Mouse (Mus musculus): ENCODE results near the gene Pnpla2.
A peak's percentile ranks its signal among the peaks of the same experiment; 100 is the strongest.
"Not testable (repeated sequence)": the region's sequence is repeated elsewhere in the genome, so short reads cannot be mapped to it uniquely, and the experiment has no call there.

Pnpla2 gene

DNA sequence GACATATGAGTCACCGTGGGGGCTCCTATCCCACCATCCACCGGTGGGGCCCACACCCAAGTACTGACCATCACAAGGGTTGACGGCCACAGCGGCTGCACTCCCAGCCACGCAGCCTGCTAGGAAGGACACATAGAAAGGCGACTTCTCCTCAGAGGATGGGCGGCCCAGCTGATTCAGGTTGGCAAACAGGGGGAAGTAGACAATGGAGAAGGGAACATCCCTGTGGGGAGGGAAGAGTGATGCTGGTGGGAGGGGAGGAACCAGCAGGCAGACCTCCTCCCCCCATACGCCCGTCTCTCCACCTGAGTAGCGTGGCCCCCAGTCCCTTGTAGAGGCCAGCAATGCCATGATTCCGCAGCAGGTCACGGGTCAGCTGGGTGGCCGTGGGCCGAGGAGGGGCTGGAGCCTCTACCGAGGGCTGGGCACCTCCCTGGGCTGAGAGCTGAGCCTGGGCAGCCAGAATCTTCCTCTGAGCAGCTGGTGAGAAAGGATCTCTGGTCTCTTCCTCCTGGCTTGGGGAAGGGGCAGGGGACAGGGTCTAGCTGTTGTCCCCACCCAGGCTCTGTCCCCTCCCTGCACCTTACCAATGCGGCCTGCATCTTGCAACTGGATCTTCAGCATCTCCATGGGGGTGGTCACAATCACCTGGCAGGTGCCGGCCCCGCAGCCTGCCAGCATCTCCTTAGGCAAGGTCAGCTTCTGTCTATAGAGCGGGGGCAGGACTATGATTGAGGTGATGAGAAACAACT is 23.4 kb upstream of the Pnpla2 start:
- DNase-seq (ENCODE audit: extremely low read depth, low read depth), result no peak

DNA sequence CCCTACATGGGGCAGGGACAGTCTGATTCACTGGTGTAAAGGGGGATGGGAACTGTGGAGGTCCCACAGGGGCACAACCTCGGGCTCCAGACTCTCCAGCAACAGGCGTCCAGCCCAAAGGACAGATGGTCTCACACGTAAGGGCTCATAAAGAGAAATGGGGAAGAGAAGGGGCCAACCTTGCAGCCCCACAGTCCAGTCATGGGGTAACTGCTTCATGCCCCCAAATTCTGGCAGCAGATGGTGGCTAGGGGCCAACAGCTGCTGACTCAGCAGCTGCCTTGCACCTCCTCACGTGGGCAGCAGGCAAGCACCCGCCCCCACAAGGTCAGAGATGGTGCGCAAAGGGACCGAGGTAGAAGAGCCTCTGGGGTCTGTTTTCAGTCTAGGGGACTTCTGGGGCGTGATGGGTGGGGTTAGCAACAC is 22.8 kb upstream of the Pnpla2 start:
- DNase-seq (ENCODE audit: extremely low read depth, low read depth), result no peak

DNA sequence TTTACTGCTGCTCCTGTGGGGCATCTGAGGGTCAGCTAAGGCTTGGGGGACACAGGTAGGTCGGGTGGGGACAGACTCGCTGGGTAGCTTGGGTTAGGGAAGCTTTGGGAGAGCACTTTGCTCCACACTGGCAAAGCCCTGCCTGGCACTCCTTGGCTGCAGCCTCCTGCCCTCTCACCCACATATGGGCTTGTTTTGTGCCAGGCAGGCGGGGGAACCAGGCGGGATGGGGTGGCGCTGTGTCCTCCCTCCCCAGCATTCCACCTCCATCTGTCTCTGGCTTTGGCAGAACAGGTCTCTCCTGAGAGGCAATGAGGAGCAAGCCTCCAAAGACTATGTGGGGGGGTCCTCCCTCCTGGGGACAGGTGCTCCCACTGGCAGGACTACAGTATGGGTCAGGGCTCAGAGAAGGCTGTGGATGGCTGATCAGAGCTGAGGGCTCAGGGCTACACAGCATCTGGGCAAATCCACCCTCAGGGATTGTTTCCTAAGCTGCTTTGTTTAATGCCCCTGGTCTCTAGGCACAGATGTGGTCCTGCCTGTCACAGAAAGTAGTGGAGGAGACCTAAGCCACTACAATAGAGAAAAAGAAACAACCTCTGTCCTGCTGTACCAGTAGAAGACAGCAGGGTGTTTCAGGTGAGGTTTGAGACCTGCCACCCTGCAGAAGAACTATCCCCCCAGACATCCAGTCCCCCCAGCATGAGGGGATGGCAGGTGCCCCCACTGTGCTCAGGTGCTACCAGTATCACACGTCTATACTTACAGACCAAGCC is 22.1 kb upstream of the Pnpla2 start:
- DNase-seq (ENCODE audit: extremely low read depth, low read depth), result no peak

DNA sequence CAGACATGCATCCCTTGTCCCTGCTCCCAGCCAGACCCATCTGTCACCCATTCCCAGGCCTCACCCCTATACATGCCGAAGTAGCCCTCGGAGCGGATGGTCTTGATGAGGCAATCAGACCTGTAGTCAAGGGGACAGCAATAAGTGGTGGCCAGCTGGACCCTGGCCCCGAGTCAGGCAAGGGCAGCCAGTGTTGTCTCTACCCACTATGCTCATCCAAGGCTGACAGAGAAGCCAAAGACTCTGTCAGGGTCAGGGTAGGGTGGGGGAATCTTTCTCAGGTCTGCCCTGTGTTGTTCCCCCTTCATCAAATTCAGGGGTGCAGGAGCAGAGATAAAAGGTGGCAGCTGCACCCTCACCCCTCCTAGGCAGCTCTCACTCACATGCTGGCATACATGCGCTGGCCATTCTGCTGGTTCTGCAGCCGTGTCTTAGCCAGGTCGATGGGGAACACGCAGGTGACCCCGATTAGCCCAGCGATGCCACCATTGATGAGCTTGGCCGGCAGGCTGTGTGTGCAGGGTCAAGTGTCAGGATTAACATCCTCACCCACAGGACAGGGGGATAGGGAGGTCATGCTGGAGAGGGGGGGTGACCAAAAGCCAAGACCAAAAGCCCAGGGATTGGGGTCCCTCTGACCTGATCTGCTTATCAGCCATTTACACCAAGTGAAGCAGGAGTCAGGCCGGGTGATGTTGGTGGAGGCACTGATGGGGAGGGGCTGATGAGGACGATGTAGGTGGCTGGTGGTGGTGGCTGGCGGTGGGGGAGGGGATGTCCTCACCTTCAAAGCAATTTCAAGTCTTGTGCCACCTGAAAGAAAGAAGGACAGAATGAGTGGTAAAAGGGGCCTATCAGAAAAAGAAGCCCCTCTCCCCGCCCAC is 21.2 kb upstream of the Pnpla2 start:
- DNase-seq (ENCODE audit: extremely low read depth, low read depth), result no peak

DNA sequence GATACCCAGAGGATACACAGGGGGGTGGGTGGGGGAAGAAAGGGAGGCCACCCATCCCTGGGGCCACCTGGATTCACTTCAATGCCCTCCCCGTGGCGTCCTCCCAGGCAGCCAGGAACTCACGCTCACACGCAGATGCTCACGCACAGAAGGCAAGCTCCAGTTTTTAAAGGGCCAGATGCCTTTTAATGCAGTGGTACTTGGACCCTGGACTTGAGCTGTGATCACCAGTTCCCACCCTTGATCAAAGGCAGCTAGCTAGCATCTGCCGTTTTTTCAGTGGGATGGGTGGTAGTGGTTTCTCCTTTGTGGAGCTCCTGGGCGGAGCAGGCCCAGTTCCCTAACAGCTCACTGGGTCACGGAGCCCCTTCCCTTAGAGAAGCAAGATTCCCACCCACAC is 20.5 kb upstream of the Pnpla2 start:
- DNase-seq (ENCODE audit: extremely low read depth, low read depth), result no peak

DNA sequence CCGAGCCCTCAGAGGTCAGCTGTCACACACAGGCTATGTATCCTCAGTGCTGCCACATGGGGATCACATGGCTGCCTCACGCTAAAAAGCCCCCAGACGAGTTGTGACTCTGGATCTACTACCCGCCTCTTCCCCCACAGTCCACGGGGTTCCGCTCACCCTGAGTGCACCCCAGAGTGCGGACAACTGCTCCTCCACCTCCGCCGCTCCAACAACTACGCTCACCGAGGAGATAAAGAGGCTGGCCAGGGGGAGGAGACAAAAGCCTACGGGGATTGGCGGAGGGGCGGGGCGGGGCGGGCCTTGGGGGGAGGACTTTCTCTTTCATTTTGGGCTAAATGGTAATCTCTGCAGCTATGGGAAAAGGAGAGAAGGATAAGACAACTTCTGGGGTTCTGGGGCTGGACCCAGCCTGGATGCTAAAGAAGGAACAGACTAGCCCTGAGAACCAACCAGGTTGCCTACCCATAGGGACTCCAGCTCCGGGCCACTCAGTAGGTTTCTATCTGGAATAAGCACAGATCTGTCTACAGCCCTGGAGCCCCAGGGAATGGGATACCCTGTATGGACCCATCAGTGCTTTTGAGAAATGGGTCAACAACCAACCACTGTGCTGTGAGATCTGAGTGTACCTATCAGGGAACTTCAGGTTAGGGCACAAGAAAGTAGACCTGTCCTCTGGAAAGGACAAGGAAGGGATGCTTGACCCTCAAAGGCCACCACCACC is 19.7 kb upstream of the Pnpla2 start:
- DNase-seq (ENCODE audit: extremely low read depth, low read depth), result no peak

DNA sequence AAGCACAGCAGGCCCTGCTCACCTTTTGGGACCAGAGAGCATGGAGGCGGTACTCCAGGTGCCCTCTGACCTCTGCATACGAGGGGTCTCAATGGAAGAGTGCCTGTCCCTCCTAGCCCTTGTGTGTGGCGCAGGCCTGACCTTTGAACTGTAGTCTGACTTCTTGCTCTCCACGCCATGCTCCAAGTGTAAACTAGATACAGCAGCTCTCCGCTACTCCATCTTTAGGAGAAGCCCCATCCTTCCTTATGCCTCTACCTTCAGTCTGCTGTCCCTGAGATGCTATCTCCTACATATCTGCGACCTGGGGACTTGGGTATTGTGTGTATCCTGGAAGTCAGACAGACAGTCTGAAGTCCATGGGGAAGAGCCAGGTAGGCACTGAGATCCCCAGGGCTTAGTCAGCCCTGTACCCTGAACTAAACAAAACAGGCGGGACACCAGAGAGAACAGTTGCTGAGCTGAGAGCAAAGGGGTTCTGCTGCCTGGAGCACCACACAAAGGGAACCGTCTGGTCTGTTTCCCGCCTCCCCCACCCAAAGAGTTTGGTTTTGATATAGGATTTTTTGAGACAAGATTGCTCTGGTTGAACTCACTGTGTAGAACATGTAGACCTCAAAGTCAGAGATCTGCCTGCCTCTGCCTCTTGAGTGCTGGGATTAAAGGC is 19.0 kb upstream of the Pnpla2 start:
- no peak for DNase-seq (ENCODE audit: extremely low read depth, low read depth)

DNA sequence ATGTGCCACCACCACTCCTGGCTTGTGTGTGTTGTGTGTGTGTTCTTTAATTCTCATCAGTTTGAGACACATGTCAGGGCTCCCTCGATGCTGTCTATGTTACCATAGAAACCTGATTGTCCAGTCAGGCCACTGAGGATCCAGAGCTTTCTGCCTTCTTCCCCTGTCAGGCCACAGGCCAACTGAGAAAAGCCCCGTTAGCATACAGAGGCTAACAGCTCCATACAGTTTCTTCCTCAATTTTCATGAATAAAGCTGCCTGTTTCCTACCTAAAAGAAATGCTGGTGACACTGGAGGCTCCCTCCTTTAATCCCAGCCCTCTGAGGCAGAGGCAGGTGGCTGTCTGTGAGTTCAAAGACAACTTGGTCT is 18.5 kb upstream of the Pnpla2 start:
- DNase-seq (ENCODE audit: extremely low read depth, low read depth), result no peak

DNA sequence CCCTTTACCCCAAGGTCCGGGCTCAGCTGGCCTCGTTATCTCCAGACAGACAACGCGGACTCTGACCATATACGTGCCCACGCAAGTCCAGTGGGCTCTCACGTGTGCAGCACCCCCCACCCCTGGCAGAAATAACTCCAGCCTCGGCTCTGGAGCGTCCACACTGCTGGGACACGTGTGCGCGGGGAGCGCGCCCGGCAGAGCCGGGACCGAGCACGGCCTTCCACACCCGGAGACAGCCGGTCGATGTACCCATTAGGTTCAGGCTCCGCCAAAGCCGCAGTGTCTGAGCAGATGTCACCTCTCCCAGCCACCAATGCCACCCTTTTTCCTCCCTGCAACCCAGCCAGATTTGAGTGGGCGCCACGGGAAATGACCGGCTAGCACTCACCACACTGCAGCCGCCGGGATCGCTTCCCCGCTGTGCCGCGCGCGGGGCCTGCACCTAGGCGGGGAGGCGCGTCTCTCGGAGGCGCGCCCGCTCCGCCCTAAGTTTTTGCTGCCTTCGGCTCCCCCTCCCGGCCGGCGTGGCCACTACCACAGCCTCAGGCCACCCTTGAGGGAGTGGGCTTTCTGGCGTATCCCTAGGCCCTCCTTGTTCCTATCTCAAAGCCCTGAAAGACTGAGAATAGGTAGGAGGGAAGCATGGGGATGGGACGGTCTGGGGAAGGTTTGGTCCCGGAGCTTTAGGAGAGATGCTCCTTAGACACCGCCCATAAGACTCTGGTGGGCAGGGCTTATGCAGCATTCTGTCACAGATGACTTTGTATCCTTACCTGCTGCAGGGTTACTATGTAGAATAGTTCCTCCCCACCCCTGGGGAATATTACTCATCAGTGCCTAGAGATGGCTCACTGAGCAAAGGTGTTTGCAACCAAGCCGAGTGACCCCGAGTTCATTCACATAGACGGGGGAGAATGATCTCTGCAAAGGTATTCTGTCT is 17.5 kb upstream of the Pnpla2 start, which contains the start of gene Slc25a22:
Slc25a22 (minus strand) TSS at position 715 of the 943 bp plus-strand sequence.
- DNase-seq (ENCODE audit: extremely low read depth, low read depth), result no peak

DNA sequence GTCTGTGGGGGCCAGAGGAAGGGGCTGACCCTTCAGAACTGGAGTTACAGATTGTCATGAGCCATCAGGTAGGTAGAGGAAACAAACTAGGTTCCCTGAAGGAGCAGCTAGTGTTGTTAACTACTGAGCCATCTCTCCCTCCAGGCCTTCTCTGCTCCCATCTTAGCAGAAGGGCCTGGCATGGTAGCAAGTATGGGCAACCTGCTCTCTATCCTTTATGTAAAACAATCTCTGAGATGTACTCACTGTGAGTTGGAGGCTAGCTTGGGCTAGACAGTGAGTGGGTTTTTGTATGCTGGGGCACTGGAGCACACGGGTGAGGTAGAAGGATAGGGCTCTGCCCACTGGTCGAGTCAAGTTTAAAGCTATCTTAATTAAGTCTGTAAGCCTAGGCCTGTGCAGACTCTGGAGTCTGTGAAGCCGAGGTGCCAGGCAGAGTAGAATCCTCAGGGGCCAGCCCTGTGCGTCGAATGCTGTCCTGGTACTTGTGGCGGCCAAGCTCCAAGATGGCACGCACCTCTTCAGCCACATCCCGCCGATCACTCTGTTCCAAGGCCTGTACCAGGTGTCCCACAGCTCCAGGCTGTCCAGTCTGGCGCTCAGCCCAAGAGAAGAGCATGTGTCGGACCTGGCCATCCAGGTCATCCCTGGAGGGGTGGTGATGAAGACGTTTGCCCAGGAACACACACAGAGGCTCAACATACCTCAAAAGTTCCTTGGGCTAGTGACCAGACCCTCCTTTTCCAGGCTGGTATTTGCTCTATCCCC is 16.6 kb upstream of the Pnpla2 start:
- DNase-seq (ENCODE audit: extremely low read depth, low read depth), result no peak

DNA sequence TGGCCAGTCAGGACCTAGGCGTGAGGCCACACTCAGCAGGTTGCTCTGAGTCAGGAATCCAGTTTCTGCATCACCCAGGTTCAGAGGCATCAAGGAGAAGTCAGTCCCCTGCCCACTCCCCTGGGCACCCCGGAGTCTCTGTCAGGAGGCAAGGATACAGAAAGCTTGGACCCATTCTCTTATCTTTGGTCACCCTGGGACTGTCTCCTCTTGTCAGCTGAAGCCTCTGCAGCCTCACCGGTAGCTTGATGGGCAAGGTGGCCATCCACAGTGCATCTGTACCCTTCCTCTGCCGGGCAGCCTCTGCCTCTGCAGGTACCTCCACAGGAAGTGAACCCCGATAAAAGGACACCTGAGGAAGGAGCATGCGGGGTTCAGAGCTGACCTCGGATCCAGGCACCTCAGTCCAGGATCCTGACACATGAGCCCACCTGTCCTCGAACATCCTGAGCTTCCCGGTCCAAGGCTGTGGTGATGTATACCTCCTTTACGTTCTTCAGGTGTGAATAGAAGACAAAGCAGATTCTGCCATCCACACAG is 15.8 kb upstream of the Pnpla2 start:
- no peak for DNase-seq (ENCODE audit: extremely low read depth, low read depth)

DNA sequence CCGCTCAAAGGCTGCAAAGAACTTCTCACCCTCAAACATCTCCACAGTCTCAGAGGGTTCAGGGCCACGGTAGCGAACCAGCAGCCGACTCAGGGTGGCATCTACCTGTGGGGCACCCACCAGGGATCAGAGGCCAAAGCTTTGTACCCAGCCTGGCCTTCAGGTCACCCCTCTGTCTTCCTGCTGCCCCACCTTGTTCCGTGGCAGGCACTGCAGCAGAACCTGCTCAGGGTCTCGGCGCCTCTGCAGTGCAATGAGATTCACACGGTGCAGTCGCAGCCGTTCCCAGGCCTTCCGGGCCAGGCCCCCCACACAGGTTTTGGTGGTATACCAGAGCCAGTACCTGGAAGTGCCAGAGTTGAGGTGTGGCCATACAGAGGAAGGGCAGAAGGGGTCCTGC is 15.2 kb upstream of the Pnpla2 start:
- no peak for DNase-seq (ENCODE audit: extremely low read depth, low read depth)

DNA sequence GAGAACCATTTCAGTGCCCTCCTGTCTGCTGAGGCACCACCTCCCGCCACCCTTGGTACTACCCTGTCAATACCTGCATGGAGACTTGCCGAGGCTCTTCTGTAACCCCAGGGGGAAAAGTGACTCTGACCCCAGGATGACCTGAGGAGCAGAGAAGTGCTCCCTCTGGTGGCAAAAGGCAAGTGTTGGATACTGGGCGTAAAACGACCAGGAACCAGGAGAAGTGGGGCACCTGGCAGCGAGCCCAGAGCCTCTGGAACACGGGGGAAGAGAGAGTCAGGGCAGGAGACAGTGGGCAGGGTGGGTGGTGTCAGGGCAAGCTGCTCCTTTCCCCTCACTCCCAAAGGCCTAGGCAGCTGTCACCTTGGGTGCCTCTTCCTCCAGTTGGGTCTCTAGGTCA is 14.4 kb upstream of the Pnpla2 start:
- DNase-seq (ENCODE audit: extremely low read depth, low read depth), result no peak

DNA sequence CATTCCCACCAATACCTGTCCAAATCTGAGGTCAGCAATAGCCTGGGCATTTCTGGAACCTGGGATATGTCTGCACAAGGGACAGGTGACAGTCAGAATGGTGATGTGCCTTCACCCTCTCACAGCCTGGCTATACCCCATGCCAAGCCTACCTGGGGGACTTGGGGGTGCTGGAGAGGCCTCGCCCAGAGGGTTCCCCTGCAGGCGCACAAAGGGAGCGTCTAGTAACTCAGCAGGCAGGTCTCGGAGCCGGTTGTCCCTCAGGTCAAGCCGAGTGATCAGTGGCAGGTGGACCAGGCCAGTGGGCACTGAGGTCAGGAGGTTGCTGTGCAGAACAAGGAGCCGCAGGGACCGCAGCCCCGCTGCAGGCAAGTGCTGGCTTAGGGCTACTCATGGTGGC is 13.5 kb upstream of the Pnpla2 start:
- no peak for DNase-seq (ENCODE audit: extremely low read depth, low read depth)

DNA sequence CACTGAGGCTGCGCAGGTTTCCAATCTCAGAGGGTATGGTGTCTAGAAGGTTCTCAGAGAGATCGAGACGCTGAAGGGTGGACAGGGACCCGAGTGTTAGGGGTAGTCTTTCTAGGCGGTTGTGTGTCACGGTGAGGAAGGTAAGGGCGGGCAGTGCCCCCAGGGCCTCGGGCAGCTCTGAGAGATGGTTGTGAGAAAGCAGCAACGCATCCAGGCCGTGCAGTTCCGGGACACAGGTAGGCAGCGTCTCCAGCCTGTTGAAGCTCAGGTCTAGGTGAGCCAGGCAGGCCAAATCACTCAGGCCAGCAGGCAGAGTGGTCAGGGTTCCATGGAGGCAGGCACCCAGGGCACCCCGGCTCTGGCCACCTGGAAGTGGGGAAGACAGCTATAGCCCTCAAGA is 12.8 kb upstream of the Pnpla2 start:
- no peak for DNase-seq (ENCODE audit: extremely low read depth, low read depth)

DNA sequence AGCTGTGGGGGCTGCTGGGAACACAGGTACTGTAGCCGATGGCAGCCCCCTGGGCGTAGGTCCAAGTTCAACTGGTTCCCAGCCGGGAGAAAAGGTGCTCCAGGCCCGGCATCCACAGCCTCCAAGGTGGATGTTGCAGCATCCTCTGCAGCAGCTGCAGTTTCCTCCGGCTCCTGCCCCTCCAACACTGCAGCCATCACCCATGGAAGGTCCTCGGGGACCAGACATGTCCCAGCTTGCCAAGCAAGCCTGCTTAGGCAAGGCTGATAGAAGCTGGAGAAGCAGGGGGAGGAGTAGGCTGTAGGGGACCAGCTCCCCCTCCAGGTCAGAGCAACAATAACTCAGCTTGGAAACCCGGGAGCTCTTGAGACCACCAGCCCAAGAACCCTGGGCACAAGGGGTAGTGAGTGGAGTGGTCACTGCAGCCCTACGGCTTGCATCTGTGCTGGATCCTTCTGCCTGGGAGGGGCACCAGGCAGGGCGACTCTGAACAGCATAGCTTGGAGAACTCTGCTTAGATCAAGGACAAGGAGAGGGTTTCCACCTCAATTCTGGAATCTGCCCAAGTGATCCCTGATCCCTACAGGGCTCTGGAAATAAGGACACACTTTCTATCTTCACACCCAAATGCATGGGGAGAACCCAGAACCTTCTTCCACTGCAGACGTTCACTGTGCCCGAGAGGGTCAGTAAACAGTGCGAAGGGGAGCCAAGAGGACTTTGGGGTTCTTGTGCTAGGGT is 11.7 kb upstream of the Pnpla2 start:
- DNase-seq (ENCODE audit: extremely low read depth, low read depth), result no peak

DNA sequence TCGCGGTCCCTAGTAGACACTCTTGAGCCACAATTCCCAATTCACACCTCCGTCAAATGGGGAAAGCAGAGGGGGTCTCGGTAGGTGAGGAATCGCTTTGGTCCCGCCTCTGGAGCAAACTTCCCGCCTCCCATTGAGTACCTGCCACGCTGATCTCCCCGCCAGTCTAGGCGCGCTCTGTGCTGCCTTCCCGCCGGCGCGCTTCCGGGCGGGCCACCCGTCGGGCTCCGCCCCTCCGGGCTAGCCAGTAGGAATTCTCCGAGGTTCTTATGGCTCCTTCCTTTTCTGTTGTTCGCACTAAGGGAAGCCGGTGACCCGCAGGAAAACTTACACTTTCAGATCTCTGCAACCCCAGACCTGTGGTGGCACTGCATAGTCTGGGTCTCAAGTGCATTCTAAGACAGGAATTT is 11.2 kb upstream of the Pnpla2 start, which contains the start of gene Pidd1:
Pidd1 (minus strand) TSS at position 198 of the 410 bp plus-strand sequence.
- peak; percentile 65 for DNase-seq (ENCODE audit: extremely low read depth, low read depth)

DNA sequence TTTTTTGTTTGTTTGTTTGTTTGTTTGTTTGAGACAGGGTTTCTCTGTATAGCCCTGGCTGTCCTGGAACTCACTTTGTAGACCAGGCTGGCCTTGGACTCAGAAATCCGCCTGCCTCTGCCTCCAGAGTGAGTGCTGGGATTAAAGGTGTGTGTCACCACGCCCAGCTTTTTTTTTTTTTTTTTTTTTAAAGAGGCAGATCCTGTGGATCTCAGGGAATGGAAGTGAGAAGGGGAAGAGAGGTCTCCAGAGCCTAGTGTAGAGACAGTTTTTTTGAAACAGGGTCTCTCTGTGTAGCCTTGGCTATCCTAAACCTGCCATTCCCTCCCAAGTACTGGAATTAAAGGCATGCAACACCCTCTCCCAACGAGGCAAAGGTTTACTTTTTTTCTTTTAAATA is 8.6 kb upstream of the Pnpla2 start:
- not testable (repeated sequence) for DNase-seq (ENCODE audit: extremely low read depth, low read depth)
